Mouse (Mus musculus): Measurements from ENCODE around the gene Tex46.
A peak's percentile ranks its signal among the peaks of the same experiment; 100 is the strongest.

The Tex46 gene

DNA sequence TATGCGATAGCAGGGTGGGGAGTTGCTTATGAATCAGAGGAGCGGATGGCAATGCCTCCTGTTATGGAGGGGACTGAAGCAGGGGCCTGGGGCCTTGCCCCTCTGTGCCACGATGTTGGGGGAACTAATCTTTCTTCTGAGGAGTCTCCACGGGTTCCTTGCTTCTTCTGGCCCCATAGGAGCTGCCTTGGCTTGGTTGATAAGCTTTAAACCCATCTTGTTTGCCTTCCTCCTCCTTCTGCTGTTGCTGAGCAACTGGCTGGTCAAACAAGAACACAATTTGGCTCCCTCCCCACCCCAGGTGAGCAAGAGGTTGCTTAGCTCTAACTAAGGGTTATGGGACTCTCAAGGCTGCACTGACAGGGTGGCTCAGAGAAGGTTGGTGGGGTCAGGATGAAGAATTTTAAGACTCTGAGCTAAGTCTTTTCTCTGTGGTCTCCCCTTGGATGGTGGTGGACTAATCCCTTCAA lies at the start of gene Tex46:
TSS of gene Tex46 (plus strand) at position 51 of the 470 bp plus-strand sequence.
- DNase-seq (ENCODE audit: low spot score), result no peak

DNA sequence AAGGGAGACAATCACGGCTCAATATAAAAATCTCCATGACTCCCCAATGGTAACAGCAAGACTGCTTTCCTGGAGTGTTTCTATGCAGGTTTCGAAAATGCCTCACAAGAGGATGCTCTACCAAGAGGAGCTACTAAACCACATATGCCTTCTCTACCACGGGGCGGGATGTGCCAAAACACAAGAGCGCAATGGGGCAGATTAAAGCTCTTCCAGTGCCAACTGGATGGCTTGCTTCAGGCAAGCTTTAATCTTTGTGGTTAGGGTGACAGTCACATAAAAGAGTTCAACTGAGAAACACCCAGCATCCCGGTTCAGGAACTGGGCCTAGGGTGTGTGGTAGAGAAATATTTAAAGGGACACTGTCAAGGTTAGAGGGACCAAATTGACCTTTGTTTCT lies 47.5 kb upstream of the Tex46 start:
- DNase-seq (ENCODE audit: low spot score), result no peak

- DNase-seq (ENCODE audit: low spot score), result no peak
Measured at GRCm38 (mm10) chr4:136568629-136569028, 41.6 kb upstream of the Tex46 start.

DNA sequence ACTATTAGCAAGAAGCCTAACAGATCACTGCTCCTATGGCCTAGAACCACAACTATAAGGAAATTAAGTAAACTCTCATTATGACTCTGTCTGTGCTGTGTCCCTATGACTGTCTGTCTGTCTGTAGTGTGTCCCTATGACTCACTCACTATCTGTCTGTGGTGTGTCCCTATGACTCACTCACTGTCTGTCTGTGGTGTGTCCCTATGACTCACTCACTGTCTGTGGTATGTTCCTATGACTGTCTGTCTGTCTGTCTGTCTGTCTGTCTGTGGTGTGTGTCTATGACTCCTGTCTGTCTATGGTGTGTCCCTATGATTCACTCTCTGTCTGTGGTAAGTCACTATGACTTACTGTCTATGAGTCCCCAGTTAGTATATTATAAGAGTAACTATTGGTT lies 40.2 kb upstream of the Tex46 start:
- no peak for DNase-seq (ENCODE audit: low spot score)

DNA sequence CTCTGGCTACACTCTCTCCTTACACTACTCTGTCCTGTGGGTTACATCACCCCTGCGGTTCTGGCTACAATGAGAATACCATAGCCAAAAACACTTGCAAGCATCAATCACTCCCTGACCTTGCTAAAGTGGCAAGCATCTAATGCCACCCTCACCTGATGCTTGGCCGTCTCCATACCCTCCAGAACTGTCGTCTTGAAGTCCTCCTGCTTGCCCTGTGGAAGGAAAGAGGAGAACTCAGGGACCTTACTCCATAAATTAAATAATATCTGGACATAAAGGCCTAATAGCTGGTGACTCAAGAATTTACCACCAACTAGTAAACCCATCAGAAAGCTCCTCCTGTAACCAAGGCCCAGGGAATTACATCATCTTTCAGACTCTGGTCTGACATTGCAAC lies 28.4 kb upstream of the Tex46 start:
- DNase-seq (ENCODE audit: low spot score), result no peak

GRCm38 (mm10) chr4:136587221-136587827 lies 22.9 kb upstream of the Tex46 start:
- no peak for DNase-seq (ENCODE audit: low spot score)

DNA sequence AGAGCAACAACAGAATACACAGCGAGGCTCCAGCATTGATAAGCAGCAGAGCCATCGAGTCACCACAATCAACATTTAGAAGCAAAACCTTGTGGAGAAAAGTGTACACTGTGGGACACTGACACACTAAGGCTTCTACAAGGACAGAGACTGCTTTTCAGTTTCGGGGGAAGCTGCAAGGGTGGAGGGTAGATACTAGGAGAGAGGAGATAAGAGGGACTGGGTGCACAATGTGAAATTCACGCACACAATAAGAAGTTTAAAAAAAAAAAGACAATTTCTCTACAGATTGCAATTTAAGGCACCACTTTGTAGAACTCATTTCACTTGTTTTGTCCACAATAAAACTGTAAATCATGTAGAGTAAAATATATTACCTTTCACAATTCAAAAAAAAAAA lies 22.2 kb upstream of the Tex46 start:
- no peak for DNase-seq (ENCODE audit: low spot score)

- no peak for DNase-seq (ENCODE audit: low spot score)
Measured at GRCm38 (mm10) chr4:136592111-136592510, 18.1 kb upstream of the Tex46 start.

- DNase-seq (ENCODE audit: low spot score), result no peak
Measured at GRCm38 (mm10) chr4:136594006-136594405, 16.2 kb upstream of the Tex46 start.

DNA sequence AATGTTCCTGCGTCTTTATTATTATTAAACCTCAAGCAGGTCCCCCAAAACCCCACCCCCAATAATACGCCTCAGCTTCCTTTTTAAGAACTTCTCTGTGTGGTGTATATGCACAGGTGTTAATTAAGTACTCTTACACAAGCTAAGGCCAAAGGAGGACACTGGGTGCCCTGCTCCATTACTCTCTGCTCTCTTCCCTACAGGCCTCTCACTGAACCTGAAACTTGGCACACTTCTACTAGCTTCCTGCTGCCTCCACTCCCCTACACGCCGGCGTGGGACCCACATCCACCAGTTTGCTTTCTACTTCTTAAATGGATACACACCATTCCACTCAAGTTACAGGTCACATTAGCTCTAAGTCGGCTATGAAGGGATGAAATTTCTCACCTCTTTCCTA lies 15.0 kb upstream of the Tex46 start:
- DNase-seq (ENCODE audit: low spot score), result no peak

GRCm38 (mm10) chr4:136598268-136598876 lies 11.9 kb upstream of the Tex46 start:
- DNase-seq (ENCODE audit: low spot score), result no peak

DNA sequence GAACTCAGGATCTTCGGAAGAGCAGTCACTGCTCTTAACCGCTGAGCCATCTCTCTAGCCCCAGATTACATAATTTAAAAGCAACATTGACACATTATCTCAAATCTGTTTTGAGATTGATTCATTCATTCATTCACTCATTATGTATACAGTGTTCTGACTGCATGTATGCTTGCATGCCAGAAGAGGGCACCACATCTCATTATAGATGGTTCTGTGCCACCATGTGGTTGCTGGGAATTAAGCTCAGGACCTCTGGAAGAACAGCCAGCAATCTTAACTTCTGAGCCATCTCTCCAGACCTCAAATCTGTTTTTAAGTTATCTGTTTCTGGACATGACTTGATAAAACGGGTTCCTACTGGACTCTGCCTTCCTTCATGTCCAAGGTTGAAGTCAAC lies 10.4 kb upstream of the Tex46 start:
- DNase-seq (ENCODE audit: low spot score), result no peak

- DNase-seq (ENCODE audit: low spot score), result no peak
Measured at GRCm38 (mm10) chr4:136600536-136600935, 9.7 kb upstream of the Tex46 start.

- peak; percentile 44 for DNase-seq (ENCODE audit: low spot score)
Measured at GRCm38 (mm10) chr4:136601476-136601875, 8.8 kb upstream of the Tex46 start.

- peak; percentile 34 for DNase-seq (ENCODE audit: low spot score)
Measured at GRCm38 (mm10) chr4:136602018-136602554, 8.2 kb upstream of the Tex46 start.

GRCm38 (mm10) chr4:136602568-136602967 lies 7.7 kb upstream of the Tex46 start, which contains the start of gene Kdm1a:
Gene Kdm1a, minus strand, starts transcription at chr4:136602723.
- peak; percentile 94 for DNase-seq (ENCODE audit: low spot score)

- DNase-seq (ENCODE audit: low spot score), result no peak
Measured at GRCm38 (mm10) chr4:136605756-136606485, 4.3 kb upstream of the Tex46 start.

GRCm38 (mm10) chr4:136613657-136614056 lies 3.4 kb downstream of the Tex46 start:
- no peak for DNase-seq (ENCODE audit: low spot score)

DNA sequence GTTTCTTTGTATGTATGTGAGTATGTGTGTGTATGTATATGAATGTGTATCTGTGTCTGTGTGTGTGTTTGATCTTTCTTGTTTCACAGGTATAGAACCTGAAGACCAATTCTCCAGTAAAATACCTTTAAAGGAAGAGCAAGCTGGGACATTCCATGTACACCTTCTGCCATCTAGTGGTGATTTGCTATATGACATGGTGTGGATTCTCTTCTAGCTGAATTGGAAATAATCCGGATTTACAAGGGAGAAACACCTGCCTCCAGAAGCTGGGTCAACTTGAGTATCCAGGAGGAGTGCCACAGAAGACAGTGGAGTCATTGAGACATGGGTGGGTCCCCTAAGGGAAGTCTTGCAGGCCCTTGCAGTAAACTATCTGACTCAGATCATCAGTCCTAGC lies 11.1 kb downstream of the Tex46 start:
- peak; percentile 60 for DNase-seq (ENCODE audit: low spot score)

DNA sequence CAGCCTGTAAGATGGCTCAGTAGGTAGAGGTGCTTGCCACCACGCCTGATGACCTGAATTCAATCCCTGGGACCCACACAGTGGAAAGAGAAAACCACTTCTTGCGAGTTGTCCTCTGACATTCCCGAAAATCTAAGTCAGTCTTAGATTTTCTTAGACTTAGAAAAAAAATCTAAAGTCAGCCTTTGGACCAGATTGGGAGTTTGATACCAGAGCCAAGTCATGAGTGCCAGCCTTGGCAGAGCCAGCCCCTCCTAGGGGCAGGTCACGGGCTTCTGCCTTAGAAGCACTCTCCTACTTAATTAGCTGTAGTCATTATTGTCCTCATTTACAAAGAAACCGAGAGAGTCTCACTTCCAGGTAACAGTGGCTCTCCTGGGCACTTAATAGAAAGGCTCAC lies 11.7 kb downstream of the Tex46 start:
- no peak for DNase-seq (ENCODE audit: low spot score)

GRCm38 (mm10) chr4:136622388-136622787 lies 12.2 kb downstream of the Tex46 start, which contains the start of gene Lactbl1:
Gene Lactbl1, plus strand, starts transcription at chr4:136622621.
- no peak for DNase-seq (ENCODE audit: low spot score)

GRCm38 (mm10) chr4:136626590-136626989 lies 16.4 kb downstream of the Tex46 start:
- DNase-seq (ENCODE audit: low spot score), result no peak

All from ovary, postnatal 14 days (tissue).